Mouse (Mus musculus): ENCODE data around the gene Snx3.

The Snx3 gene

GRCm38 (mm10) chr10:42504096-42504710 is 2.4 kb downstream of the Snx3 start:
- no peak for DNase-seq (ENCODE audit: low read depth, low spot score)

- DNase-seq (ENCODE audit: low read depth, low spot score), result no peak
Observed at GRCm38 (mm10) chr10:42510141-42510540, 8.3 kb downstream of the Snx3 start.

GRCm38 (mm10) chr10:42511184-42512135 is 9.6 kb downstream of the Snx3 start:
- DNase-seq (ENCODE audit: low read depth, low spot score), result no peak

DNA sequence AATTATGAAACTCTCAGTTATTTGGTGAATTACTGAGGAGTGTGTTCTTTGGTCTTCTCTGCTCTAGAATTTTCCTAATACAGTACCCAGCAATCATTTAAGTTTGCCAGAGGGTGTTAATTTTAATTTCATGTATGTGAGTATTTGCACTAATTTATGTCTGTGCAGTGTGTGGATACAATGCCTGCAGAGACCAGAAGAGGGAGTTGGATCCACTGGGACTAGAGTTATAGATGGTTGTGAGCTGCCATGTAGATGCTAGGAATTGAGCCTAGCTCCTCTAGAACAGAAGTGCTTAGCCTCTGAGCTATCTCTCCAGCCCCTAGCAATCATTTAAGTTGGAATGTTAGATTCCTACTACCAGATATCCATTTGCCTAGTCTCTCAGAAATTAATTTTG is 12.3 kb downstream of the Snx3 start:
- no peak for DNase-seq (ENCODE audit: low read depth, low spot score)

DNA sequence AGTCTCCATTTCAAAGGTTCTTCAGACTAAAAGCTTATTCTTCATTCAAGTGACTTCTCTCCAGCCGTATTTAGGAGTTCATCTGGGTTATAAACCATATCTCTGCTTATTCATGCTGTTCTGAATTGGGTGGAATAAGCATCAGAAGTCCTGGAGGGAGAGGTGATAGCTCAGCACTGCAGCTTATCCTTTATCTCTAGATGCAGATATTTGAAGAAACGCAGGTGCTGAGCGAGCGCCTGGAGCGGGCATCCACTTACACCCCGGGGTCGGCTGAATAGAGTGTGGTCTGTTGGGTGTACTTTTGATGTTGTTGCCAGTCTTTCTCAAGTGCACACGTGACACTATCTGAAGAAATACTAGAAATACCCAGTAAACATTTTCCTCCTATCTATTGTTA is 16.5 kb downstream of the Snx3 start:
- no peak for DNase-seq (ENCODE audit: low read depth, low spot score)

DNA sequence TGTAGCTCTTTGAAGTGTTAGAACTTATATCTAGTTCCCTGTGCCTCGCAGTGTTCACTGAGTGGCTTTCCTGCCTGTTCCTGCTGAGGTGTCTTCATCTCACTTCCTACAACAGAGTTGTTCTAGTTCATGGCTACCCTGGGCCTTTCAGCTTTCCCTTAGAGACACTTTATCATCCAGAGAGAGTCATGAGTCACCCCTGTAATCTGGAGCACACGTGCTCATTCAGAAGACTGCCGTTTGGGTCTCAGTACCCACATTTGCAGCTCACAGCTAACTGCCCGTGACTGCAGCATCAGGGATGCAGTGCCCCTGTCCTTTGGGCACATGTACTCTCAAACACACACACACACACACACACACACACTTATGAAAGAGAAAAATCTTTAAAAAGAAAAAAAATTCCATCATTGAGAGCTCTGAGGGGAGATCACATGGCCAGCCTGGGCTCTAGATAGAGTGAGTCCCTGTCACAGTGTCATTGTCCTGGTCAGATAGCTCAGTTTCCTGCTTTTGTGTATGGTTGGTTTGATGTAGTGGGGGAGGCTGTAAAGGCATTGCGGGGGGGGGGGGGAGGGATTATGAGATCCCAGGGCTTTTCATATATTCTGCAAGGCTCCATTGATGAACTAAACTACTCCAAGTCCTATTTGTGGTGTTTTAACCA is 19.6 kb downstream of the Snx3 start:
- no peak for DNase-seq (ENCODE audit: low read depth, low spot score)

GRCm38 (mm10) chr10:42522912-42523311 is 21.1 kb downstream of the Snx3 start:
- no peak for DNase-seq (ENCODE audit: low read depth, low spot score)

DNA sequence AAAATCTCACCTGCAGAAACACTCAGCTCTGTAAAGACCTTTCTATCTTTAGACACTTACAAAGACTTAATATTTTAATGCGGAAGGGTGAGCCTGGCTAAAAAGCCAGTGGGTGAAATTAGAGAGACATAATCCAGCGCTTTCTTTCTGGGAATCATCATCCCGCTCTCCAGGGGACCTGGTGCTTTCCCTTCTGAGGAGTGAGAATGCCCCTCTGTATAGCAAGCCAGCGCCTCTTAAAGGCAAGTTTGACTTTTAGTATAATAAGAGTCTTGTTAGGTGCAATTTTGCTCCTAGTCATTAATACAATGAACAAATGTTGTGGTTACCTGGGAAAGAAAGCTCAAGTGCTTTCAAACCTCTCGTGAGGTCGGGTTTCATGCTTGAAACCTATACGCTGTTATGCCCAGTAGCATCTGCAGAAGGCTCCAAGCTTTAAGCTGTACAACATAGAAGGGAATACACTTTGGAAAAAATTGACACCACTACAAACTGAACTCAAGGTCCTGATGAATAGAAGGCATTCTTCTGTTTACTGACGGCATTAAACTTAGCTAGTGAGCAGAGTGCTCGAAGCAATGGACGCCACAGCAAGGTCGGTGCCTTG is 21.8 kb downstream of the Snx3 start:
- DNase-seq (ENCODE audit: low read depth, low spot score), result no peak

- no peak for DNase-seq (ENCODE audit: low read depth, low spot score)
Observed at GRCm38 (mm10) chr10:42525682-42526081, 23.9 kb downstream of the Snx3 start.

- DNase-seq (ENCODE audit: low read depth, low spot score), result no peak
Observed at GRCm38 (mm10) chr10:42533836-42534453, 32.1 kb downstream of the Snx3 start.

GRCm38 (mm10) chr10:42537571-42538316 is 35.9 kb downstream of the Snx3 start:
- no peak for DNase-seq (ENCODE audit: low read depth, low spot score)

DNA sequence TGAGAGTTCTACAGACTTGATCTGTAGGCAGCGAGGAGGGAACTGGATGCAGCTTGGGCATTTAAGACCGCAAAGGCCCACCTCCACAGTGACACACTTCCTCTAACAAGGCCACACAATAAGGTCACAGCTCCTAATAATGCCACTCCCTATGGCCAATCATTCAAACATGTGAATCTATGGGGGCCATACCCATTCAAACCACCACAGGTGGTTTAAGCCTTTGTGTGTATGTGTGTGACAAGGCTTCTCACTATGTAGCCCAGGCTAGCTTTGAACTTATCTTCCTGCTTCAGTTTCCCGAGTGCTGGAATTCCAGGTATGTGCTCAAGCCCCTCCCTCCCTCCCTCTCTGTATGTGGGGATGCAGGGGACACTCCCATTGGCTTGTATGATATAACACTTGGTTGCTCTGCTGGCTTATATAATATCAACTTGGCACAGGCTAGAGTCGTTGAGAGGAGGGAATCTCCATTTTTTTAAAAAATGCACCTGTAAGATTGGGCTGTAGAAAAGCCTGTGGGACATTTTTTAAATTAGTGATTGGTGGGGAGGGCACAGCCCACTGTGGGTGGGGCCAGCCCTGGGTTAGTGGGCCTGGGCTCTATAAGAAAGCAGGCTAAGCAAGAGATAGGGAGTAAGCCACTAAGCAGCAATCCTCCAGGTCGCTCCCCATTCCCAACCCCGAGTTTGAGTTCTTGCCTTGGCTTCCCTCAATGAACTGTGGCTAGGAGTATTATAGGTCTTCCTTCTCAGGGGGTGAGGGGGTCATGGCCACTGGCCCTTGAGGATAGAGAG is 44.1 kb downstream of the Snx3 start:
- DNase-seq (ENCODE audit: low read depth, low spot score), result no peak

GRCm38 (mm10) chr10:42546507-42546906 is 44.7 kb downstream of the Snx3 start:
- no peak for DNase-seq (ENCODE audit: low read depth, low spot score)

- no peak for DNase-seq (ENCODE audit: low read depth, low spot score)
Observed at GRCm38 (mm10) chr10:42559581-42560200, 57.9 kb downstream of the Snx3 start.

DNA sequence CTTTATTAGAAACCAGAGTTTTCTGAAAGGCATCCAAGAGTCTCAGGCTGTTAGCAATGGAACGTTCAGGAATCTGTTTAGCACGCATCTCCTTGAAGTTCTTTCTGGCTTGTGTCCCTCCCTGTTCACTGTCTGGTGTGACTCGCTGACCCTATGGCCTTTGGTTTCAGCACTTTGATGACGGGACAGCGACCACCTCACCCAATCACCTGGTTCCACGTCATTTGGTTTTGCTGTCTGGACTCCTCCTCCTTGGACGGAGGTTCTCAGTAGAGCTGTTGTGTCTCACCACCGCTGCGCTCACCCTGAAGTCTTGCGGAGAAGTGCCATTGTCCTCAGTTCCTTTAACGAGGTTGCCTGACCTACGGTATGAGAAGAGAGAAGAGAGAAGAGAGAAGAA is 60.4 kb downstream of the Snx3 start:
- no peak for DNase-seq (ENCODE audit: low read depth, low spot score)

DNA sequence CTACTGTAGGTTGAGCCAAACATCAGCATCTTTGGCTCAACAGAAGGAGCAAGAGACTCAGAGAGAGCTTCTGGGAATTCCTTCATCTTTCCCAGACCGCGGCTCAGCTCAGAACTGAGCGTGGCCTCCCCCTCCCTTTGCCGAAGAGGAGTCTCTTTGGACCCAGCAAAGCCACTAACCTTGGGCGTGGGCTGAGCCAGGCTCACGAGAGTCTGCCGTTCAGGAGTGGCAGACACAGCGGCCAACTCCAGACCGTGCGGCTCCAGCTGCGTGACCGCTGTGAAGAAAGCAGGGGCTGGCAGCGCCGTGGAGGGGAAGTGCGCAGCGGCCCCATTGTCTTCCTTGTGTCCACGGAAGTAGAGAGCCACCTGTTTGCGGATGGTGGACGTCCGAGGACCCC is 70.7 kb downstream of the Snx3 start:
- no peak for DNase-seq (ENCODE audit: low read depth, low spot score)

DNA sequence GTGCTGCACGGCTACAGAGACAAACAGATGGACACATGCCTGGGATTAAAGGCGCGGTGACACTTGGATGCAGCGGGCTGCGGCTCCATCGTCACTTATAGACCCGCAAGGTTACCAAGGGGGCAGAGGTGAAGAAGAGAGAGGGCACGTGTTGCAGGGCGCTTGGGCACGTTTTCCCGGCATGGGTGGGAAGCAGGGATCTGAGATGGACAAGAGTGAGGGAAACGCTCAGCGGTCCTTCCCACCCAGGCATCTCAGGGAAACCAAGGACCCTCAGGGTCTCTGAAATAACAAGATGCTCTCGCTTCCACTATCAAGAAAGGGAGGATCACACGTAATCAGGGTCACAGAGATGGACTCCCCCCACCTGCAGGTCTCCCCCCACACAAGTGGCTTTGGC is 71.1 kb downstream of the Snx3 start:
- no peak for DNase-seq (ENCODE audit: low read depth, low spot score)

- DNase-seq (ENCODE audit: low read depth, low spot score), result no peak
Observed at GRCm38 (mm10) chr10:42574639-42575038, 72.8 kb downstream of the Snx3 start.

DNA sequence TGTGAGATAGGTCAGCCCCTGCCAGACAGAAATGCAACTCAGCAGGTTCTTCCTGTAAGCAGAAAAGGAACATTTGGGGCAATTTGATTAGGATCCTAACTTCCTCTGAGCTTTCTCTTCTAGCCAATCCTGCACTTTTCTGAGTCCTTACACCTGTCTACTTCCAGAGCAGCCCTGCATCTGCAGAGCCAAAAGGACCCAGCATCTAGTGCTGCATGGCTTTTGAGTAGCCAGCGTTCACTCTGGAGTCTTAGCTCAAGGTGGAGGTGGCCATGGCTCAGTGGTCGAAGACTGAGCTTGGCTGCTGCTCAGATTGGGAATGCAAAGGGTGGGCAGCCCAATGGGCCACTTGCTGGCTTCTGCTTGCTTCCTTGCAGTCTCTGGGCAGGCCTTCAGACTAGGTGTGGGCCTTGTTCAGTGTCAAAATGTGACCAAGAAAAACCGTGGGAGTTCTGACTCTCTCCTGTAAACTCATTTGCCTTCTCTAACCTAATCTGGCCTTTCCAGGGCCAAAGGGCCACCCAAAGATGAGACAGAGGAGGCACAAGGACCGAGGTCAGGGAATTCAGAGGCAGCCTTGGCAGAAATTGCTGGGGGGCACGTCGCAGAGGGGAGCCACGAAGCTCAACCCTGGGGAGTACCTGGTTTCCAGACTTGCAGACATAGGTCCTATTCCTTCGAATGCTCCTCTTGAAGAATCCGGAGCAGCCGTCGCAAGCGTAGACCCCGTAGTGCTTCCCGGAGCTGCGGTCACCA is 75.9 kb downstream of the Snx3 start:
- no peak for DNase-seq (ENCODE audit: low read depth, low spot score)
